Mouse (Mus musculus) left cerebral cortex, postnatal 10 days (tissue): ENCODE results near the gene Celsr2. TPM values are rescaled to one million over a fixed set of nuclear protein-coding genes. Genes with fewer than 3 reads are reported as not detected.

ENCODE experiments used
- DNase-seq, 2 experiments: peaks; one replicate each; pipeline ENCODE4 v3.0.0; 2021 to 2022; ENCODE audit warnings: low spot score in 2 of 2, mixed read lengths in 1 of 2; ENCODE audit errors: extremely low spot score in 1 of 2
- intact Hi-C: fragments of 180-260 bp; cut with DNase I; formaldehyde crosslinking; loops from one replicate; pipeline ENCODE4 v1.15.1; 2025
- total RNA-seq, 2 experiments: library from RNA; stranded (reverse); gene quantifications; 2 replicates each; pipeline ENCODE4 v1.2.3; 2021

Celsr2 gene
- total RNA-seq, 2 experiments from 2014 or later, result 168 to 169 TPM

DNA sequence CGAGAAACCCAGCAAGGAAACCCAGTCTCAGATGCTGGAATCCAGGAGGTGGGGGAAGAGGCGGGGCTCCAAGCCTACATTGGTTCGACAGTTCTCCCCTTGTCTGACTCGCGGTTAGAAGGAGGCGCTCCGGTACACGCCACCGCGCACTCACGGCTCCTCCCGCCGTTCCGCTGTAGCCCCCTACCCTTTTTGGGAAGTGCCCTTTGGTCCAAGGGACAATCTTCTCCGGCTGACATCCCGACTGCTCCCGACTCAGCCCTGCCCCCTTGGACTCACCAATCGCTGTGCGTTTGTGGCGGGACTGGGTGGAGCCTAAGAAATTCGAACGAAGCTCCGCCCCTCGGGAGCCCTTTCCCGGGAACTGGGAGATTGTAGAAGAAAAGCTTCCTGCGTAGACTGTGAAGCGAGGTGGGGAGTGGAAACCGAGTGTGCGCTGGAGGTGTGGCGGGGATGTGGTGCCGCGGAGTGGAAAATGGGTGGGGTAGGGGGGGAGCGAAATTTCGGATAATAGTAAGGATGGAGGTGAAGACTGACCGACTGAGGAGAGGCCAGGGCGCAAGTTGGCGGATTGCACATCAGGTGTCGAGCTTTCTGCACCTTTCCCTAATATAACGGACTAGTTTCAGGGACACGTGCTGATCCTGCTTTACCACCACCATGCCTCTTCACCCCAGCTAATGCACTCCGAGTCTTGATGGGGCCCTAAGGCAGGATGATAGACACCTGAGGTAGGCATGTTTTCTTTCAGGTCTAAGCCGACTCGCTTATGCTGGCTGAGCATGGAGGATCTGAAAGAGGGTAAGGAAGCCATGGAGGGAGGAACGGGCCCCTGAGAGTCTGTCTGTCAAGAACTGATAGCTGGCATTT, 31.6 kb downstream of the Celsr2 start, which contains the start of gene Psrc1:
TSS of gene Psrc1 (plus strand) at position 355 of the 870 bp plus-strand sequence.
- intact Hi-C loops, result no loop called here
- DNase-seq, result peak; percentile 81 to 93

DNA sequence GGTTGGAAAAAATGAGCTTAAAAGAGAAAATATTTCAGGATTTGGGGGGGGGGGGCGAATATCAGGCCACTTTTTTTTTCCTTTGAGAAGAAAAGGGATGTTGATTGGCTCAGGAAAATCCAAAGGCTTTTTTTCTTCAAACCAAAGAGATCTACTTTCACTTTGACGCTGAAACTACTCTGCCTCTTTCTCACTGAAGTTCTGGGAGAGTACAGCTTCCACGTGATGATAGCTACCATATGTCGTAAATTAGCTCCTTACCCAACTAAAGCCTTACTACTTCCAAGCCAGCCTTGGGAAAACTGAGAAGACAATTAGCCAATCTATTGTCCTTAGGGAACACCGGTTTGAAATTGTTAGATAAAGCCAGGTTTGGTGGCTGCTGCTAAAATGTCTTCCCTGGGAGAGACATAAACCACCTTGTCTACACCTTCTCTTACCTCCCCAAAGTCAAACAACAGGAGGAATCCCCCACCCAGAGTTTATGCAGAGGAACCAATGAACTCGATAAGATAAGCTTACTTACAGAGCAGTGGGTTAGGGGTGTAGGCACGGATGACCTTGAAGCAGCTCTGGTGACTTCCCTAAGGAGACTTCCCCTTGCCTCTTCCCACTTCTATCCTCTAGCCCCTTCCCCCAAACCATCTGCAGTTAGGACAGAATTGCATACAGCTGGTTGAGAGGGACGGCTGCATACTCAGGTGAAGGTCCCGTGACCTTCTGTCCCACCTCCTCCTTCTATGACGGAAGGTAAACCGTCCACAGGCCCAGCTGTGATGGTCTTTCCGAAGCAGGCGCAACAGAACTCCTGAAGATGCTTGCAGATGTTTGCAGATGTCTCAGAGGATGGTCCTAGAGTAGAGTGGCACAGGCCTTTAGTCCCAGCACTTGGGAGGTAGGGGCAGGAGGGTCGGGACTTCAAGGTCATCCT, 33.1 kb downstream of the Celsr2 start:
- intact Hi-C loops, result no loop called here
- DNase-seq, result no peak

DNA sequence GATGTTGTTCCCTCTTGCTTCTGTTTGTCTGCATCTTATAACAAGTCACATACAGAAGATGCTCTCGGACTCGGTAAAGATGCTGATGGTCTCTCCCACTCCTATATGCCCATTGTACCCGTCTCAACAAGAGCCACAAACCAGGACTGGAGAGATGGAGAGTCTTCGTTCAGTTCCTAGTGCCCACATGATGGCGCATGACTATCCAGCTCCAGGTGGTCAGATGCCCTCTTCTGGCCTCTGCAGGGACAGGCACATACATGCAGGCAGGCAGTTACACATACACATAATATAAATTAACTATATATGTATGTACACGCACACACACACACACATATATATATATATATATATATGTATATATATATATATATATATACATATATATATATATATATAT, 34.7 kb downstream of the Celsr2 start:
- no peak for DNase-seq
- intact Hi-C loops, result no loop called here

DNA sequence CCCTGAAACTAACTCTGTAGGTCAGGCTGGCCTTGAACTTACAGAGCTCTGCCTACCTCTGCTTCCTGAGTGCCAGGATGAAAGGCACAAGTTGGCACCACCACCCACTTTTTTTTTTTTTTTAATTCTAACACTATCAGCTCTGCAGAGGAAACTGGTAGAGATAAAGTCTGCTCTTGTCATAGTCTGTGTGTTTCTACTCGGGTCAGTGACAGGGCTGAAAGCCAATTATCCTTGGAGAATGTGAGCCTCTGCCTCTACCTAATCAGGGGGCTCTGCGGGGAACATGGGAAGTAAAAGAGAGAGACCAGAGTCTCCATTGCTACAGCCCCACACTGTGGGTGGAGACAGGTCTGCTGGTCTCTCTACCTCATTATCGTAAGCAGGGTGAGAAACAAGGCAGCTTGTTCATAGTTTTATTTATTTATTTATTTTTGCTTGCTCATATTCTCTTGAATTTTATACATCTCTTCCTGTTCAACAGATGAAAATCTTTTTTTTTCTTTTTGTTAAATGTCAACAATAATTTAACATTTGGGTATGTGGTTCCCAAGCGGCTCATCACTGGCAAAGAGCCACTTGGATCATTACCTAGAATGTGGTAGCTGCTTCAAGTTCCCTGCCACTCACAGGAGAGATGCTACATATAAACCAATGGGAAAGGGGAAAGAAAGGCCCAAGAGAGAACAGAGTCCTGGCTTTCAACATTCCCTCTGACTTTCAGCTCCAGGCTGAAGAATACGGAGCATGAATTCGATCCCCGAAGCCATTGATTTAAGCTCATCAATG, 36.3 kb downstream of the Celsr2 start:
- DNase-seq, result no peak
- intact Hi-C loops, result no loop called here

GRCm38 (mm10) chr3:108372691-108373090, 42.7 kb downstream of the Celsr2 start:
- intact Hi-C loops, result no loop called here
- DNase-seq, result no peak

GRCm38 (mm10) chr3:108372274-108372673, 43.1 kb downstream of the Celsr2 start:
- intact Hi-C loops, result no loop called here
- no peak for DNase-seq

DNA sequence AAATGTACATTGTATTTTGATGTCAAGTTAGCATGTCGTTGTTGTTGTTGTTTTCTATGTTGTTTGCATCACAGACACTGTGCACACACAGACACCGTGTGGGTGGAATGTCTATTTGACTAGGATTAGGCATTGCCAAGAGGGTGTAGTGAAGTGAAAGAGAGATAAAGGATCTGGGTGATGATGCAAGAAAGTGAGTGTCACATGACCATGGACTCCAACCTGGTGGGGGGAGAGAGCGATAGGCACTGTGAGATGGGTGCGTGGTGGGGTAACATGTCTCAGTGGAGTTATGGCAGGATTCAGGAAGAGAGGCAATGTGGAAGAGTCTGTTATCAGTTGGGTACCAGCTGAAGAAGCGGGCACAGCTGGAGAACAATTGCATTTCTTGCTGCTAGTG, 46.6 kb downstream of the Celsr2 start:
- intact Hi-C loops, result no loop called here
- no peak for DNase-seq

GRCm38 (mm10) chr3:108367828-108368227, 47.5 kb downstream of the Celsr2 start:
- no peak for DNase-seq
- intact Hi-C loops, result no loop called here

DNA sequence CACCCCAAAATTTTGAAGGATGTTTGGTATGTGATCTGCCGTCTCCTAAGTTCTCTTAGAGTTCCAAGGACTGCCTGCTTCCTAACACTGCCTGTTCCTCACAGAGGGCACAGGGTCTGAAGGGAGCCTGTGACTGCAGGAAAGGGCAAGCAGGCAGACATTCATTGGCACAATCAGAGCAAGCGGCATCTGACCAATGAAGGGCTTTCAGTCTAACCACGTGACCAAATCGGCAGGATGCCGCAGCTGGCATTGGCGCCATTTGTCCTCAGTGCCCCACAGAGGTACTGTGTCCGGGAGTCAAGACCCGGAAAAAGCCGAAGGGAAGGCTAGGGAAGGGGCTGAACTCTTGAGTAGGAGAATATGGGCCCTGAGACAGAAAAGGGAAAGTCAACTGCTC, 48.2 kb downstream of the Celsr2 start:
- intact Hi-C loops, result no loop called here
- no peak for DNase-seq

DNA sequence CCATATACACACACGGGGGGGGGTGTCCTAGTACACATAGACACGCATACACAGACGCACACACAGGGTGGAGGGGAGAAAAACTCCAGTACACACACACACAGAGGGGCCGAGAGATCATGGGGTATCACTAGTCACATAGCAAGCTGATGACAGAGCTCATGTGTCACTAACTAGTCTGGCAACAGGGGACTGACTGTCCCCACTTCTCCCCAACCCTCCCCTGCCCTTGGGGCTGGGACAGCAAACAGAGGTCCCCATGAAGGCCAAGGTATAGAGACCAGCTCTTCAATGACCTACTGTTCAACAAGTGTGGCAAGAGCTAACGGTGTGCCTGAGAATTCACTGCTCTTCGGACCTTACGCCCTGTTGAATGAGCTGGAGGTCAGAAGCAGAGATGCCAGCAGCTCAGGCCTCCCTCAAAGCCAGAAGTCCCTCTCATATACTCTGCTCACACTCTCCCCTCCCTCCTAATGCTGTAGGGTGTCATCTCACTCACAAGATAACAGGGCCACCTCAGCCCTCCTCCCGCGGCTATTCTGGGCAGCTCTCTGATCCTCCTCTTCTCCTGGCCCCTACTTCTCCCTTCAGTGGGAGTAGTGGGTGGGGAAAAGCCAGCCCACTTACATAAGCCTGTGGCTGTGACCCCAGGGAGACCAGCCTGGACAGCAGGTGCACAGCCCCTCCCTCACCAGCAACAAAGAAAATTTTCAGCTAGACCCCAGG, 50.9 kb downstream of the Celsr2 start, which contains the start of gene Mybphl:
TSS of gene Mybphl (plus strand) at position 642 of the 726 bp plus-strand sequence.
- intact Hi-C loops, result no loop called here
- no peak for DNase-seq

- intact Hi-C loops, result no loop called here
- DNase-seq, result no peak
These were observed 51.7 kb downstream of the Celsr2 start for GRCm38 (mm10) chr3:108363626-108364025.

GRCm38 (mm10) chr3:108360894-108361293, 54.5 kb downstream of the Celsr2 start:
- intact Hi-C loops, result no loop called here
- no peak for DNase-seq

- peak in 1 of 2 experiments; percentile 40 for DNase-seq
- intact Hi-C loops, result no loop called here
These were observed 56.9 kb downstream of the Celsr2 start for GRCm38 (mm10) chr3:108358445-108358844.

- intact Hi-C loops, result no loop called here
- DNase-seq, result no peak
These were observed 58.3 kb downstream of the Celsr2 start for GRCm38 (mm10) chr3:108357051-108357450.

DNA sequence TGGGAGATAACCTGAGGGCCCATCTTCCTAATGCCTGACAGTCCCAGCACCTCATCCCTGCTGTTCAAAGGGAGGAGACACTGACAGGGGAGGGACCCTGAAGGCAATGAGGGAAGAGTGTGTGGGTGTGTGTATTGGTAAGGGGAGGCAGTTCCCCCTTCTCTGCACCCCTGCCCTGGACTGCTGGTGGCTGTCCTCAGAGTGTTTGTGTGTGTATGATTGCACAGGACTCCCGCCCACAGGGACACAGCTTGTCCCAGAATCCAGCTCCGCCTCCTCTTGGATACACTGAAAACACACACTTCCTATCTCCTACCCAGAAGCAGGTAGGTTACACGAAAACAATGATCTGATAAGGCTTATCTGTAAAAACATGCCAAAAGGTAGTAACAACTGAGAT, 60.1 kb downstream of the Celsr2 start:
- no peak for DNase-seq
- intact Hi-C loops, result no loop called here

DNA sequence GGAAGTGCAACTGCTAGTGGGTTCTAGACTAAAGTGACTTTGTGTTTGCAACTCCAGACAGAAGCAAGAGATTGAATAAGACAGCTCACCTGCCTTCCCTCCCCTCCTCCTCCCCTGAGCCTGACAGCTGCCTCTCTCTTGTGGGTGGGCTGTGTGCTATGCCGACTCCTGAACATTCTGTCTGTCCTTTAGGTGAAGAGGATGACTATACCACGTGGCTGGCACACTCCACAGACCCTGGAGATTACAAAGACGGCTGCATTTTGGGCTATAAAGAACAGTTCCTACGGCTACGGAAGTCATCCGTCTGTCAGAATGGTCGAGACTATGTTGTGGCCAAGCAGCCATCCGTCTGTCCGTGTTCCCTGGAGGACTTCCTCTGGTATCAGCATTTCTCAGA, 67.0 kb downstream of the Celsr2 start:
- intact Hi-C loops, result no loop called here
- DNase-seq, result no peak

GRCm38 (mm10) chr3:108345855-108346254, 69.5 kb downstream of the Celsr2 start:
- no peak for DNase-seq
- intact Hi-C loops, result no loop called here

- DNase-seq, result no peak
- intact Hi-C loops, result no loop called here
These were observed 73.2 kb downstream of the Celsr2 start for GRCm38 (mm10) chr3:108342185-108342584.
